Mouse (Mus musculus) heart, postnatal 10 days (tissue): ENCODE data around the gene Prrg2. TPM values are rescaled to one million over a fixed set of nuclear protein-coding genes. Genes with fewer than 3 reads are reported as not detected.

ENCODE experiments used
- DNase-seq, 2 experiments: peaks; one replicate each; pipeline ENCODE4 v3.0.0; 2021
- intact Hi-C: fragments of 180-260 bp; cut with DNase I; formaldehyde crosslinking; loops from one replicate; pipeline ENCODE4 v1.15.1; 2025
- total RNA-seq, 2 experiments: library from RNA; stranded (reverse); gene quantifications; 2 replicates each; pipeline ENCODE4 v1.2.3; 2021

The Prrg2 gene
- total RNA-seq, 2 experiments from 2014 or later: 10.9 to 11.3 TPM

GRCm38 (mm10) chr7:45061532-45062075, 873 bp downstream of the Prrg2 start:
- DNase-seq: peak in 1 of 2 experiments; percentile 35
- intact Hi-C loops: loop anchor here (2.0 kb wide), 1 partner anchor 41 kb away; no protein-coding TSS in a partner anchor

- DNase-seq: no peak
- intact Hi-C loops: no loop called here
Measured at GRCm38 (mm10) chr7:45060632-45061122, 1.8 kb downstream of the Prrg2 start.

- intact Hi-C loops: no loop called here
- DNase-seq: no peak
Measured at GRCm38 (mm10) chr7:45058607-45059571, 3.6 kb downstream of the Prrg2 start.

- DNase-seq: no peak
- intact Hi-C loops: no loop called here
Measured at GRCm38 (mm10) chr7:45056972-45057348, 5.5 kb downstream of the Prrg2 start.

GRCm38 (mm10) chr7:45056329-45056971, 6.0 kb downstream of the Prrg2 start:
- intact Hi-C loops: no loop called here

GRCm38 (mm10) chr7:45053931-45054510, 8.5 kb downstream of the Prrg2 start:
- peak; percentile 95 to 96 for DNase-seq
- intact Hi-C loops: loop anchor here (2.0 kb wide), 1 partner anchor 33 kb away; no protein-coding TSS in a partner anchor

More at GRCm38 (mm10) chr7:45056329-45056971, 6.0 kb downstream of the Prrg2 start:
- no peak for DNase-seq

- DNase-seq: peak; percentile 76 to 84
- intact Hi-C loops: loop anchor here (2.0 kb wide), 1 partner anchor 33 kb away; no protein-coding TSS in a partner anchor
Measured at GRCm38 (mm10) chr7:45053117-45053930, 9.2 kb downstream of the Prrg2 start.

- DNase-seq: peak in 1 of 2 experiments; percentile 54
- intact Hi-C loops: loop anchor here (2.0 kb wide), 1 partner anchor 32 kb away; no protein-coding TSS in a partner anchor
Measured at GRCm38 (mm10) chr7:45052862-45053116, 9.7 kb downstream of the Prrg2 start, which contains the start of gene Prr12. Gene Prr12 (minus strand): TSS chr7:45052881.

GRCm38 (mm10) chr7:45052181-45052861, 10.2 kb downstream of the Prrg2 start:
- intact Hi-C loops: loop anchor here (2.0 kb wide), 1 partner anchor 32 kb away; no protein-coding TSS in a partner anchor

GRCm38 (mm10) chr7:45051601-45051974, 10.9 kb downstream of the Prrg2 start:
- DNase-seq: no peak
- intact Hi-C loops: no loop called here

More at GRCm38 (mm10) chr7:45052181-45052861, 10.2 kb downstream of the Prrg2 start:
- DNase-seq: peak; percentile 54

- DNase-seq: peak; percentile 79 to 86
- intact Hi-C loops: no loop called here
Measured at GRCm38 (mm10) chr7:45050945-45051600, 11.4 kb downstream of the Prrg2 start.

GRCm38 (mm10) chr7:45048923-45049657, 13.4 kb downstream of the Prrg2 start:
- intact Hi-C loops: no loop called here
- DNase-seq: peak; percentile 58 to 62

- peak in 1 of 2 experiments; percentile 27 for DNase-seq
Measured at GRCm38 (mm10) chr7:45048001-45048890, 14.2 kb downstream of the Prrg2 start.

GRCm38 (mm10) chr7:45047491-45047890, 15.0 kb downstream of the Prrg2 start:
- DNase-seq: no peak
- intact Hi-C loops: no loop called here

More at GRCm38 (mm10) chr7:45048001-45048890, 14.2 kb downstream of the Prrg2 start:
- intact Hi-C loops: no loop called here

GRCm38 (mm10) chr7:45046853-45047350, 15.6 kb downstream of the Prrg2 start:
- intact Hi-C loops: no loop called here
- DNase-seq: no peak

GRCm38 (mm10) chr7:45045741-45046140, 16.7 kb downstream of the Prrg2 start:
- intact Hi-C loops: no loop called here
- no peak for DNase-seq

- no peak for DNase-seq
- intact Hi-C loops: no loop called here
Measured at GRCm38 (mm10) chr7:45043307-45043706, 19.2 kb downstream of the Prrg2 start.
